Mouse (Mus musculus): ENCODE data around the gene Tcte1. TPM values are rescaled to one million over a fixed set of nuclear protein-coding genes. Genes with fewer than 3 reads are reported as not detected.

The Tcte1 gene
- polyA plus RNA-seq, 1 experiment = not detected

GRCm38 (mm10) chr17:45488321-45489254, 34.6 kb upstream of the Tcte1 start:
- Histone ChIP-seq H3K27me3 (ENCODE audit: control insufficient read depth) (peaks cover 5% of the 10 kb centered on the region; the same call in 1 of the 2 replicates), H3K4me3 (replicated peaks) (no peak overlapping the region), H3K4me1 (ENCODE audit: control insufficient read depth) (no peaks in the 10 kb centered on the region), H3K9me3 (ENCODE audit: control insufficient read depth, low read length) (no peaks in the 10 kb centered on the region), H3K36me3 (ENCODE audit: control insufficient read depth) (no peaks in the 10 kb centered on the region)
- no peak for TF ChIP-seq GATA1 (IDR thresholded peaks at IDR 0.05; ENCODE audit: low read length)
- no peak for TF ChIP-seq TAL1 (IDR thresholded peaks at IDR 0.05; ENCODE audit: low read length)

- Histone ChIP-seq H3K4me3 (replicated peaks) (no peak overlapping the region), H3K36me3 (ENCODE audit: control insufficient read depth) (no peaks in the 10 kb centered on the region), H3K27me3 (ENCODE audit: control insufficient read depth) (peaks cover 9% of the 10 kb centered on the region), H3K9me3 (ENCODE audit: control insufficient read depth, low read length) (no peaks in the 10 kb centered on the region), H3K4me1 (ENCODE audit: control insufficient read depth) (no peaks in the 10 kb centered on the region)
- TF ChIP-seq GATA1 (IDR thresholded peaks at IDR 0.05; ENCODE audit: low read length) (no peak), TAL1 (IDR thresholded peaks at IDR 0.05; ENCODE audit: low read length) (no peak)
These were observed 33.5 kb upstream of the Tcte1 start for GRCm38 (mm10) chr17:45489736-45490135.

- no peaks in the 10 kb centered on the region for H3K9me3 ChIP-seq (ENCODE audit: control insufficient read depth, low read length)
- peaks cover 9% of the 10 kb centered on the region for H3K27me3 ChIP-seq (ENCODE audit: control insufficient read depth)
- no peak overlapping the region for H3K4me3 ChIP-seq (replicated peaks)
- H3K36me3 ChIP-seq (ENCODE audit: control insufficient read depth) = no peaks in the 10 kb centered on the region
- TF ChIP-seq TAL1 (IDR thresholded peaks at IDR 0.05; ENCODE audit: low read length) (no peak), GATA1 (IDR thresholded peaks at IDR 0.05; ENCODE audit: low read length) (no peak)
- no peaks in the 10 kb centered on the region for H3K4me1 ChIP-seq (ENCODE audit: control insufficient read depth)
These were observed 32.6 kb upstream of the Tcte1 start for GRCm38 (mm10) chr17:45490532-45491154.

- Histone ChIP-seq H3K27me3 (ENCODE audit: control insufficient read depth) (peaks cover 9% of the 10 kb centered on the region), H3K36me3 (ENCODE audit: control insufficient read depth) (no peaks in the 10 kb centered on the region), H3K4me1 (ENCODE audit: control insufficient read depth) (no peaks in the 10 kb centered on the region), H3K9me3 (ENCODE audit: control insufficient read depth, low read length) (no peaks in the 10 kb centered on the region), H3K4me3 (replicated peaks) (no peak overlapping the region)
- TF ChIP-seq TAL1 (IDR thresholded peaks at IDR 0.05; ENCODE audit: low read length) (no peak), GATA1 (IDR thresholded peaks at IDR 0.05; ENCODE audit: low read length) (no peak)
These were observed 27.8 kb upstream of the Tcte1 start for GRCm38 (mm10) chr17:45495398-45495797.

- H3K4me1 ChIP-seq (ENCODE audit: control insufficient read depth) = no peaks in the 10 kb centered on the region; the same call in 1 of the 2 replicates
- H3K36me3 ChIP-seq (ENCODE audit: control insufficient read depth) = no peaks in the 10 kb centered on the region
- TF ChIP-seq GATA1 (IDR thresholded peaks at IDR 0.05; ENCODE audit: low read length) (no peak), TAL1 (IDR thresholded peaks at IDR 0.05; ENCODE audit: low read length) (no peak)
- H3K27me3 ChIP-seq (ENCODE audit: control insufficient read depth) = peaks cover 5% of the 10 kb centered on the region
- no peaks in the 10 kb centered on the region for H3K9me3 ChIP-seq (ENCODE audit: control insufficient read depth, low read length)
- no peak overlapping the region for H3K4me3 ChIP-seq (replicated peaks)
These were observed 24.8 kb upstream of the Tcte1 start for GRCm38 (mm10) chr17:45498397-45498796.

GRCm38 (mm10) chr17:45499516-45499915, 23.7 kb upstream of the Tcte1 start:
- no peaks in the 10 kb centered on the region for H3K9me3 ChIP-seq (ENCODE audit: control insufficient read depth, low read length)
- no peak for TF ChIP-seq GATA1 (IDR thresholded peaks at IDR 0.05; ENCODE audit: low read length)
- no peak for TF ChIP-seq TAL1 (IDR thresholded peaks at IDR 0.05; ENCODE audit: low read length)
- no peaks in the 10 kb centered on the region for H3K36me3 ChIP-seq (ENCODE audit: control insufficient read depth)
- no peaks in the 10 kb centered on the region for H3K27me3 ChIP-seq (ENCODE audit: control insufficient read depth)
- peaks cover 4% of the 10 kb centered on the region for H3K4me1 ChIP-seq (ENCODE audit: control insufficient read depth)
- H3K4me3 ChIP-seq (replicated peaks) = no peak overlapping the region

GRCm38 (mm10) chr17:45500981-45501380, 22.3 kb upstream of the Tcte1 start:
- H3K36me3 ChIP-seq (ENCODE audit: control insufficient read depth) = no peaks in the 10 kb centered on the region
- no peaks in the 10 kb centered on the region for H3K27me3 ChIP-seq (ENCODE audit: control insufficient read depth)
- H3K4me1 ChIP-seq (ENCODE audit: control insufficient read depth) = peaks cover 4% of the 10 kb centered on the region
- no peaks in the 10 kb centered on the region for H3K9me3 ChIP-seq (ENCODE audit: control insufficient read depth, low read length)
- no peak overlapping the region for H3K4me3 ChIP-seq (replicated peaks)
- TF ChIP-seq TAL1 (IDR thresholded peaks at IDR 0.05; ENCODE audit: low read length) (no peak), GATA1 (IDR thresholded peaks at IDR 0.05; ENCODE audit: low read length) (no peak)

GRCm38 (mm10) chr17:45502324-45502723, 20.9 kb upstream of the Tcte1 start:
- TF ChIP-seq TAL1 (IDR thresholded peaks at IDR 0.05; ENCODE audit: low read length) (no peak), GATA1 (IDR thresholded peaks at IDR 0.05; ENCODE audit: low read length) (no peak)
- Histone ChIP-seq H3K4me1 (ENCODE audit: control insufficient read depth) (peaks cover 16% of the 10 kb centered on the region), H3K4me3 (replicated peaks) (no peak overlapping the region), H3K36me3 (ENCODE audit: control insufficient read depth) (no peaks in the 10 kb centered on the region), H3K9me3 (ENCODE audit: control insufficient read depth, low read length) (no peaks in the 10 kb centered on the region), H3K27me3 (ENCODE audit: control insufficient read depth) (no peaks in the 10 kb centered on the region)

GRCm38 (mm10) chr17:45503301-45503973, 19.8 kb upstream of the Tcte1 start:
- H3K27me3 ChIP-seq (ENCODE audit: control insufficient read depth) = no peaks in the 10 kb centered on the region
- no peak overlapping the region for H3K4me3 ChIP-seq (replicated peaks)
- H3K36me3 ChIP-seq (ENCODE audit: control insufficient read depth) = peaks cover under 1% of the 10 kb centered on the region
- peaks cover 22% of the 10 kb centered on the region for H3K4me1 ChIP-seq (ENCODE audit: control insufficient read depth)
- no peak for TF ChIP-seq GATA1 (IDR thresholded peaks at IDR 0.05; ENCODE audit: low read length)
- TF ChIP-seq TAL1 (IDR thresholded peaks at IDR 0.05; ENCODE audit: low read length) = no peak
- no peaks in the 10 kb centered on the region for H3K9me3 ChIP-seq (ENCODE audit: control insufficient read depth, low read length)
